Mouse (Mus musculus): Measurements from ENCODE around the gene S100pbp. TPM values are rescaled to one million over a fixed set of nuclear protein-coding genes. Genes with fewer than 3 reads are reported as not detected.
A peak's percentile ranks its signal among the peaks of the same experiment; 100 is the strongest.

The S100pbp gene
- polyA plus RNA-seq, 1 experiment from 2014 or later, result 11.8 TPM

DNA sequence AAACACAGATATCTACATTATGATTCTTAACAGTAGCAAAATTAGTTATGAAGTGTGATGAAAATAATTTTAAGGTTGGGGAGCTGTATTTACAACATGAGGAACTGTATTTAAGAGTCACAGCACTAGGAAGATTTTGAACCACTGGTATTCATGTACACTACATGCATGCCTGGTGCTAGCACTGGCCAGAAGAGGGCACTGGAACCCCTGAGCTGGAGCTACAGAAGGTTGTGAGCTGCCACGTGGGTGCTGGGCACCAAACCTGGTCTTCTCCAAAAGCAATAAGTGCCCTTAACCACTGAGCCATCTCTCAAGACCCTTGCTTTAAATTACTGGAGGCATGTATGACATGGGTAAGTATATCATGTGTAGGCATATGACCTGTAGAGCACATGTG, 17.0 kb downstream of the S100pbp start:
- Histone ChIP-seq H3K4me2 (ENCODE audit: low read depth, low read length) (no peak overlapping the region), H3K27me3 (ENCODE audit: control insufficient read depth, insufficient read depth, low read length) (no peaks in the 10 kb centered on the region), H3K4me1 (ENCODE audit: control insufficient read depth, insufficient read depth, low read length) (no peaks in the 10 kb centered on the region), H3K36me3 (ENCODE audit: control insufficient read depth, insufficient read depth) (peaks cover 31% of the 10 kb centered on the region), H3K9ac (ENCODE audit: low read length) (no peak overlapping the region), H3K9me3 (replicated peaks; ENCODE audit: control insufficient read depth, low read length) (no peaks in the 10 kb centered on the region; the same call in 1 of the 2 replicates), H3K27ac (ENCODE audit: low read length) (no peak overlapping the region), H3K4me3 (ENCODE audit: low read length) (no peak overlapping the region)
- no peak for ATAC-seq (replicated peaks; ENCODE audit: extremely low read depth, insufficient read depth, low FRiP score)
- WGBS, result 64% methylated on average over 1 of the region's 1 CpGs

GRCm38 (mm10) chr4:129161581-129162255, 27.8 kb downstream of the S100pbp start:
- no peak overlapping the region for H3K9ac ChIP-seq (ENCODE audit: low read length)
- peaks cover 23% of the 10 kb centered on the region for H3K36me3 ChIP-seq (ENCODE audit: control insufficient read depth, insufficient read depth)
- no peaks in the 10 kb centered on the region for H3K27me3 ChIP-seq (ENCODE audit: control insufficient read depth, insufficient read depth, low read length)
- H3K4me1 ChIP-seq (ENCODE audit: control insufficient read depth, insufficient read depth, low read length), result peaks cover 10% of the 10 kb centered on the region
- no peaks in the 10 kb centered on the region for H3K9me3 ChIP-seq (replicated peaks; ENCODE audit: control insufficient read depth, low read length)
- 88% methylated on average over 4 of the region's 4 CpGs for WGBS
- no peak overlapping the region for H3K27ac ChIP-seq (ENCODE audit: low read length)
- ATAC-seq (replicated peaks; ENCODE audit: extremely low read depth, insufficient read depth, low FRiP score), result no peak
- no peak overlapping the region for H3K4me2 ChIP-seq (ENCODE audit: low read depth, low read length)
- H3K4me3 ChIP-seq (ENCODE audit: low read length), result no peak overlapping the region

GRCm38 (mm10) chr4:129161076-129161475, 28.5 kb downstream of the S100pbp start:
- no peak overlapping the region for H3K9ac ChIP-seq (ENCODE audit: low read length)
- H3K9me3 ChIP-seq (replicated peaks; ENCODE audit: control insufficient read depth, low read length), result no peaks in the 10 kb centered on the region
- no peak for ATAC-seq (replicated peaks; ENCODE audit: extremely low read depth, insufficient read depth, low FRiP score)
- H3K27me3 ChIP-seq (ENCODE audit: control insufficient read depth, insufficient read depth, low read length), result no peaks in the 10 kb centered on the region
- H3K36me3 ChIP-seq (ENCODE audit: control insufficient read depth, insufficient read depth), result peaks cover 23% of the 10 kb centered on the region
- no peak overlapping the region for H3K4me3 ChIP-seq (ENCODE audit: low read length)
- no peak overlapping the region for H3K4me2 ChIP-seq (ENCODE audit: low read depth, low read length)
- no peak overlapping the region for H3K27ac ChIP-seq (ENCODE audit: low read length)
- peaks cover 12% of the 10 kb centered on the region for H3K4me1 ChIP-seq (ENCODE audit: control insufficient read depth, insufficient read depth, low read length)
- 98% methylated on average over 1 of the region's 1 CpGs for WGBS

GRCm38 (mm10) chr4:129158549-129158948, 31.0 kb downstream of the S100pbp start:
- Histone ChIP-seq H3K27ac (ENCODE audit: low read length) (peak overlapping the region; percentile 46; the same call in 1 of the 2 replicates), H3K9ac (ENCODE audit: low read length) (no peak overlapping the region), H3K4me3 (ENCODE audit: low read length) (no peak overlapping the region), H3K36me3 (ENCODE audit: control insufficient read depth, insufficient read depth) (peaks cover 27% of the 10 kb centered on the region), H3K9me3 (replicated peaks; ENCODE audit: control insufficient read depth, low read length) (no peaks in the 10 kb centered on the region), H3K4me1 (ENCODE audit: control insufficient read depth, insufficient read depth, low read length) (peaks cover 12% of the 10 kb centered on the region), H3K27me3 (ENCODE audit: control insufficient read depth, insufficient read depth, low read length) (no peaks in the 10 kb centered on the region), H3K4me2 (ENCODE audit: low read depth, low read length) (no peak overlapping the region)
- ATAC-seq (replicated peaks; ENCODE audit: extremely low read depth, insufficient read depth, low FRiP score), result 0 out of 2 replicates have a peak, but pooled peaks have one; percentile 37
- 32% methylated on average over 3 of the region's 3 CpGs for WGBS

DNA sequence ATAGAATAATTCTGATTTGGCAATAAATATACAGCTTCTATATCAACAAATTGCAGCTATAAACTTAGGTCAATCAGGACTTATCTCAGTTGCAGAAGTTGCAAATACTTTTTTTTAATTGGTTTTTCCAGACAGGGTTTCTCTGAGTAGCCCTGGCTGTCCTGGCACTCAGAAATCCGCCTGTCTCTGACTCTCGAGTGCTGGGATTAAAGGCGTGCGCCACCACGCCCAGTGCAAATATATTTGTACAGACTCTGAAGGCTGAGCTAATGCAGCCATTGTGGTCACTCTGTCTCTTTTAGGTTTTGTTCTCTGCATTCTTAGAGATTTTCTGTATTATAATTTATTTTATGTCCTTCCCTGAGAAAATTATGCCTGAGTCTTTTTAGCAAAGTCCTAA, 32.0 kb downstream of the S100pbp start:
- Histone ChIP-seq H3K9me3 (replicated peaks; ENCODE audit: control insufficient read depth, low read length) (no peaks in the 10 kb centered on the region), H3K27ac (ENCODE audit: low read length) (no peak overlapping the region), H3K4me2 (ENCODE audit: low read depth, low read length) (no peak overlapping the region), H3K4me1 (ENCODE audit: control insufficient read depth, insufficient read depth, low read length) (peaks cover 12% of the 10 kb centered on the region), H3K9ac (ENCODE audit: low read length) (no peak overlapping the region), H3K27me3 (ENCODE audit: control insufficient read depth, insufficient read depth, low read length) (no peaks in the 10 kb centered on the region), H3K36me3 (ENCODE audit: control insufficient read depth, insufficient read depth) (peaks cover 28% of the 10 kb centered on the region), H3K4me3 (ENCODE audit: low read length) (no peak overlapping the region)
- no peak for ATAC-seq (replicated peaks; ENCODE audit: extremely low read depth, insufficient read depth, low FRiP score)
- WGBS, result 77% methylated on average over 5 of the region's 5 CpGs

- H3K27ac ChIP-seq (ENCODE audit: low read length), result no peak overlapping the region
- WGBS, result 92% methylated on average over 4 of the region's 4 CpGs
- no peaks in the 10 kb centered on the region for H3K9me3 ChIP-seq (replicated peaks; ENCODE audit: control insufficient read depth, low read length)
- H3K36me3 ChIP-seq (ENCODE audit: control insufficient read depth, insufficient read depth), result peaks cover 37% of the 10 kb centered on the region
- H3K4me2 ChIP-seq (ENCODE audit: low read depth, low read length), result no peak overlapping the region
- H3K4me1 ChIP-seq (ENCODE audit: control insufficient read depth, insufficient read depth, low read length), result peaks cover 15% of the 10 kb centered on the region
- H3K4me3 ChIP-seq (ENCODE audit: low read length), result no peak overlapping the region
- no peak overlapping the region for H3K9ac ChIP-seq (ENCODE audit: low read length)
- no peaks in the 10 kb centered on the region for H3K27me3 ChIP-seq (ENCODE audit: control insufficient read depth, insufficient read depth, low read length)
- ATAC-seq (replicated peaks; ENCODE audit: extremely low read depth, insufficient read depth, low FRiP score), result no peak
These were observed 38.2 kb downstream of the S100pbp start for GRCm38 (mm10) chr4:129151276-129151811.

- 91% methylated on average over 1 of the region's 1 CpGs for WGBS
- no peaks in the 10 kb centered on the region for H3K27me3 ChIP-seq (ENCODE audit: control insufficient read depth, insufficient read depth, low read length)
- H3K36me3 ChIP-seq (ENCODE audit: control insufficient read depth, insufficient read depth), result peaks cover 27% of the 10 kb centered on the region
- H3K4me2 ChIP-seq (ENCODE audit: low read depth, low read length), result no peak overlapping the region
- no peak overlapping the region for H3K9ac ChIP-seq (ENCODE audit: low read length)
- H3K4me1 ChIP-seq (ENCODE audit: control insufficient read depth, insufficient read depth, low read length), result peaks cover 20% of the 10 kb centered on the region
- no peak for ATAC-seq (replicated peaks; ENCODE audit: extremely low read depth, insufficient read depth, low FRiP score)
- H3K4me3 ChIP-seq (ENCODE audit: low read length), result no peak overlapping the region
- H3K27ac ChIP-seq (ENCODE audit: low read length), result no peak overlapping the region
- no peaks in the 10 kb centered on the region for H3K9me3 ChIP-seq (replicated peaks; ENCODE audit: control insufficient read depth, low read length)
These were observed 40.2 kb downstream of the S100pbp start for GRCm38 (mm10) chr4:129149321-129149720.

GRCm38 (mm10) chr4:129147552-129148103, 41.9 kb downstream of the S100pbp start:
- H3K4me1 ChIP-seq (ENCODE audit: control insufficient read depth, insufficient read depth, low read length), result peaks cover 32% of the 10 kb centered on the region
- 0 out of 2 replicates have a peak overlapping the region, but pooled peaks have one; percentile 7 for H3K27ac ChIP-seq (ENCODE audit: low read length)
- 61% methylated on average over 13 of the region's 13 CpGs for WGBS
- peaks cover 21% of the 10 kb centered on the region for H3K36me3 ChIP-seq (ENCODE audit: control insufficient read depth, insufficient read depth)
- no peak overlapping the region for H3K4me2 ChIP-seq (ENCODE audit: low read depth, low read length)
- no peak overlapping the region for H3K4me3 ChIP-seq (ENCODE audit: low read length)
- no peaks in the 10 kb centered on the region for H3K9me3 ChIP-seq (replicated peaks; ENCODE audit: control insufficient read depth, low read length)
- H3K27me3 ChIP-seq (ENCODE audit: control insufficient read depth, insufficient read depth, low read length), result no peaks in the 10 kb centered on the region
- H3K9ac ChIP-seq (ENCODE audit: low read length), result no peak overlapping the region
- peak; percentile 56; the same call in 1 of the 2 replicates for ATAC-seq (replicated peaks; ENCODE audit: extremely low read depth, insufficient read depth, low FRiP score)

DNA sequence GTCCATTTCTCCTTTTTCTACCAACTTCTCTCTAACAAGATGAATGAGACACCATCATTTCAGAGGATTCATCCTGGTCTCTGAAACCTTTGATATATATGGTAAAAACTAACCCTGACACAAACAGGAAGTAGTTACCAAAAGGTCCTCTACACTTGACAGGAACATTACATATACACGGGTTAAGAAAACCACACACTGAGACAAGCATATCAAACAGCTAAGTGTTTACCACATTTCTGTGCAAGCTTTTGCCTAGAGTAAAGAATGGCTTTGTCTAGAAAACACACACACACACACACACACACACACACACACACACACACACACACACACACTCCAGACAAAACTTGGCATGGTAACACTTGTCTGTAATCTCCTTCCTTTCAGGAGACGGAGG, 43.1 kb downstream of the S100pbp start:
- Histone ChIP-seq H3K9me3 (replicated peaks; ENCODE audit: control insufficient read depth, low read length) (no peaks in the 10 kb centered on the region), H3K4me1 (ENCODE audit: control insufficient read depth, insufficient read depth, low read length) (peaks cover 44% of the 10 kb centered on the region), H3K4me3 (ENCODE audit: low read length) (no peak overlapping the region), H3K9ac (ENCODE audit: low read length) (no peak overlapping the region), H3K27me3 (ENCODE audit: control insufficient read depth, insufficient read depth, low read length) (no peaks in the 10 kb centered on the region), H3K4me2 (ENCODE audit: low read depth, low read length) (no peak overlapping the region), H3K36me3 (ENCODE audit: control insufficient read depth, insufficient read depth) (peaks cover 15% of the 10 kb centered on the region), H3K27ac (ENCODE audit: low read length) (no peak overlapping the region)
- 31% methylated on average over 2 of the region's 2 CpGs for WGBS
- no peak for ATAC-seq (replicated peaks; ENCODE audit: extremely low read depth, insufficient read depth, low FRiP score)
